Mouse (Mus musculus) megakaryocyte, embryonic 14.5 days (primary cell): ENCODE data around the gene Ctnnbip1.

Experiments used
- FLI1 ChIP-seq: IDR thresholded peaks from 2 replicates; pipeline ENCODE4 v1.6.1; 2012; ENCODE audit warnings: low read length, inconsistent platforms, mixed read lengths
- GATA1 ChIP-seq: IDR thresholded peaks from 3 replicates; pipeline ENCODE4 v1.6.1; 2012; ENCODE audit warnings: mixed read lengths, low read length, inconsistent platforms, borderline replicate concordance

- TF ChIP-seq GATA1 (no peak), FLI1 (no peak)
Measured at GRCm38 (mm10) chr4:149562905-149563347, 44.9 kb downstream of the Ctnnbip1 start.
